Mouse (Mus musculus) kidney, adult 8-10 months (tissue): ENCODE results near the gene Kctd10.
A peak's percentile ranks its signal among the peaks of the same experiment; 100 is the strongest.

Experiments used
- DNase-seq, 2 experiments: peaks; one replicate each; pipeline ENCODE4 v3.0.0; 2022

Kctd10 gene

GRCm38 (mm10) chr5:114343612-114344011, 36.7 kb downstream of the Kctd10 start:
- no peak for DNase-seq

- no peak for DNase-seq
Measured at GRCm38 (mm10) chr5:114342996-114343395, 37.3 kb downstream of the Kctd10 start.

- peak in 1 of 2 experiments; percentile 23 for DNase-seq
Measured at GRCm38 (mm10) chr5:114323791-114324507, 56.4 kb downstream of the Kctd10 start.

- no peak for DNase-seq
Measured at GRCm38 (mm10) chr5:114323105-114323790, 57.1 kb downstream of the Kctd10 start.
